Mouse (Mus musculus) brain, embryonic 14.5 days (tissue): Measurements from ENCODE around the gene Vta1.

Experiments
- CTCF ChIP-seq: fragments of 200-500 bp; IDR thresholded peaks from 2 replicates; pipeline ENCODE4 v1.5.1; 2012; ENCODE audit warnings: inconsistent platforms, mild to moderate bottlenecking, moderate library complexity, borderline replicate concordance; ENCODE audit not compliant: insufficient read depth, insufficient read length; ENCODE audit errors: extremely low read depth
- POLR2A ChIP-seq: fragments of 200-500 bp; IDR thresholded peaks from 2 replicates; pipeline ENCODE4 v1.6.1; 2012; ENCODE audit warnings: mild to moderate bottlenecking, inconsistent platforms, borderline replicate concordance; ENCODE audit not compliant: poor library complexity, insufficient read depth, insufficient read length, severe bottlenecking; ENCODE audit errors: extremely low read depth

DNA sequence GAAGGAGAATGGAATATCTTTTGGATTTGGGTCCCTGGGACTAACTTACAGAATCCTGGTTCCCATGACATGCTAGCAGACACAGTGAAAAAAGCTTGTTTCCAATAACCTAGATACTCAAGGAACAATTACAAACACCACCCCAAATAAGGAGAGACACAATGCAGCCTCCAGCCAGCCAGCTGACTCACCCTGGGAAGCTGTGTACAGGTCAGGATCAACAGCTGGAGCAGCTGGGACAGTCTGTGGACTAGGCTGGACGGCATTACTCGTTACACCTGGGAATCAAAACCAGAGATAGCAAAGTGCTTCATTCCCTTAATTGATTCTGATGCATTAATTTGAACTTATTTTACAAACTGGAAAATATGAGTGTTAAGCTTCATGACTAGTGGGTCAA, 44.5 kb downstream of the Vta1 start:
- TF ChIP-seq CTCF (no peak), POLR2A (no peak)
